Mouse (Mus musculus): Measurements from ENCODE around the gene Tarbp2. TPM values are rescaled to one million over a fixed set of nuclear protein-coding genes. Genes with fewer than 3 reads are reported as not detected.

The Tarbp2 gene
- 88.9 and 120 TPM in 2 replicates for polyA plus RNA-seq (2012; rRNA removed)

GRCm38 (mm10) chr15:102517976-102518858, at the start of gene Tarbp2:
TSS of gene Tarbp2 (plus strand) at chr15:102518192.

DNA sequence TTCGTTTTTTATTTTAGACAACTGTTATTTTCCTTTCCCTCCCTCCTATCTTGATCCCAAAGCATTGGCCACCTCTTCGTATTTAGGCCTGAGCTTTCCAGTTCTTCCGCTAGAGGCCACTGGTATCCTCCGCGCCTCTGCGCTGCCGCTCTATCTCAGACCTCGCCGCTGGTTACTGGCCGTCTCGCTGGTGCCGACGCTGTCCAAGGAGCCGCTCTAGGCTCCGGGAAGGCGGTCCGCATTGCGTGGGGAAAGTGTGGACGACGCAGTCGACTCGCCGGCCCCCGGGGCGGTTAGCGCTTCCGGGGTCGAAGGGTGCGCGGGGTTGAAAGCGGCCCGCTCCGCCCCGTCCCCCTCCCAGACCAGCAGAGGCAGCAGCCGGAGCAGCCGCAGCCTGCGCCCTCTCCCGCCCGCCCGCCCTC, 47.8 kb upstream of the Tarbp2 start, which contains the start of gene Pcbp2:
Gene Pcbp2, plus strand, starts transcription at position 357 of the 422 bp plus-strand sequence.

DNA sequence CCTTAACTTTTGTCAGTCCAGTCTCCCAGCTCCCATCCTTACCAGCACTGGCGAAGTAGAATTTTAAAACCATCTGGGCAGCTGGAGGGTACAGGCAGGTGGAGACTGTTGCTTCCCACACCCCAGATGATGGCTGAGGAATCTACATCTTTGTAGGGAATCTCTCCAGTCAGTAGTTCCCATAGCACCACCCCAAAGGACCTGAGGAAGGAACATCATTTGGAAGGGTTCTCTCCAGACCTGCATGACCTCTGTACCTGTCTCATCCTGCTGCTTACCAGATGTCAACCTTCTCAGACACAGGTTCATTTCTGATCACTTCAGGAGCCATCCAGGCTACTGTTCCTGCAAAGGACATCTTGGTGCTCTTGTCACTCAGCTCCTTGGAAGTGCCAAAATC, 14.5 kb upstream of the Tarbp2 start, which contains the start of gene Gm10337:
Gene Gm10337, plus strand, starts transcription at position 276 of the 400 bp plus-strand sequence.

GRCm38 (mm10) chr15:102516728-102517404, 1.1 kb upstream of the Tarbp2 start, which contains the start of gene Map3k12:
TSS of gene Map3k12 (minus strand) at chr15:102517064.

GRCm38 (mm10) chr15:102524892-102525485, 7.0 kb downstream of the Tarbp2 start, which contains the start of gene Npff:
TSS of gene Npff (minus strand) at chr15:102524942.

Other genes starting within 250 kb of the Tarbp2 start
- gene Gm9918, start 247.6 kb upstream of the Tarbp2 start, polyA plus RNA-seq (2012; rRNA removed): 0.38 and 1.4 TPM in 2 replicates
- gene Mfsd5, start 238.7 kb upstream of the Tarbp2 start, polyA plus RNA-seq (2012; rRNA removed): 33.8 and 34.8 TPM in 2 replicates
- gene Espl1, start 221.9 kb upstream of the Tarbp2 start, polyA plus RNA-seq (2012; rRNA removed): 45.6 and 46.7 TPM in 2 replicates
- gene Pfdn5, start 192.1 kb upstream of the Tarbp2 start, polyA plus RNA-seq (2012; rRNA removed): 419 and 461 TPM in 2 replicates
- 106 and 130 TPM in 2 replicates for gene Myg1, start 186.5 kb upstream of the Tarbp2 start, polyA plus RNA-seq (2012; rRNA removed)
- gene Aaas, start 167.4 kb upstream of the Tarbp2 start, polyA plus RNA-seq (2012; rRNA removed): 63.0 and 69.9 TPM in 2 replicates
- 0.40 and 1.6 TPM in 2 replicates for gene Sp7, start 151.0 kb upstream of the Tarbp2 start, polyA plus RNA-seq (2012; rRNA removed)
- gene Sp1, start 112.0 kb upstream of the Tarbp2 start, polyA plus RNA-seq (2012; rRNA removed): 20.3 and 35.0 TPM in 2 replicates
- gene Amhr2, start 72.8 kb upstream of the Tarbp2 start, polyA plus RNA-seq (2012; rRNA removed): 0.61 and 1.5 TPM in 2 replicates
- 62.1 and 64.4 TPM in 2 replicates for gene Prr13, start 59.2 kb upstream of the Tarbp2 start, polyA plus RNA-seq (2012; rRNA removed)
- 452 and 807 TPM in 2 replicates for gene Pcbp2, start 47.7 kb upstream of the Tarbp2 start, polyA plus RNA-seq (2012; rRNA removed)
- gene Gm10337, start 14.5 kb upstream of the Tarbp2 start, polyA plus RNA-seq (2012; rRNA removed): not detected in 2 replicates
- 38.4 and 39.6 TPM in 2 replicates for gene Map3k12, start 1.1 kb upstream of the Tarbp2 start, polyA plus RNA-seq (2012; rRNA removed)
- gene Npff, start 6.8 kb downstream of the Tarbp2 start, polyA plus RNA-seq (2012; rRNA removed): 4.2 and 6.4 TPM in 2 replicates
- not detected in 2 replicates for gene Gm28047, start 106.9 kb downstream of the Tarbp2 start, polyA plus RNA-seq (2012; rRNA removed)
- gene Atf7, start 107.3 kb downstream of the Tarbp2 start, polyA plus RNA-seq (2012; rRNA removed): 31.9 and 51.9 TPM in 2 replicates
- 343 and 632 TPM in 2 replicates for gene Atp5g2, start 154.2 kb downstream of the Tarbp2 start, polyA plus RNA-seq (2012; rRNA removed)
- 35.8 and 56.1 TPM in 2 replicates for gene Calcoco1, start 204.0 kb downstream of the Tarbp2 start, polyA plus RNA-seq (2012; rRNA removed)

Data from central nervous system, embryonic 11.5 days (tissue).